Mouse (Mus musculus) liver, embryonic 14.5 days (tissue): ENCODE results near the gene Aven. TPM values are rescaled to one million over a fixed set of nuclear protein-coding genes. Genes with fewer than 3 reads are reported as not detected.

Experiments
- ATAC-seq: fragments of 200-750 bp; cut with Nextera tagmentation; 2 replicates; pipeline ENCODE4 v1.8.0; 2017; ENCODE audit warnings: moderate number of reproducible peaks, mild to moderate bottlenecking, moderate library complexity; ENCODE audit not compliant: insufficient read depth
- DNase-seq, 3 experiments: peaks; one replicate each; pipeline ENCODE4 v3.0.0-alpha.2; 2012 to 2013; ENCODE audit warnings: low read depth in 3 of 3, low spot score in 3 of 3
- H3K27ac ChIP-seq: fragments of 300-500 bp; sonication (generic); 2 replicates; pipeline ENCODE4 v1.5.1; 2014; ENCODE audit warnings: moderate library complexity, mild to moderate bottlenecking, control low read depth, inconsistent platforms
- H3K27me3 ChIP-seq: fragments of 300-500 bp; sonication (generic); 2 replicates; pipeline ENCODE4 v1.6.1; 2014; ENCODE audit warnings: mild to moderate bottlenecking, low read length, moderate library complexity; ENCODE audit not compliant: control insufficient read depth, insufficient read depth
- H3K36me3 ChIP-seq: fragments of 300-500 bp; sonication (generic); replicated peaks from 2 replicates; pipeline ENCODE4 v1.6.1; 2014; ENCODE audit warnings: low read depth; ENCODE audit not compliant: control insufficient read depth, insufficient read depth
- H3K4me1 ChIP-seq, 2 experiments: fragments of 200-500 bp in 1 of 2; fragments of 300-500 bp in 1 of 2; sonication (generic) in 1 of 2; replicated peaks; 2 replicates each; pipeline ENCODE4 v1.6.1; 2012 to 2014; ENCODE audit warnings: antibody characterized with exemption in 1 of 2, inconsistent platforms in 1 of 2, low read length in 1 of 2; ENCODE audit not compliant: control insufficient read depth in 2 of 2, insufficient read depth in 2 of 2
- H3K4me2 ChIP-seq: fragments of 300-500 bp; sonication (generic); 2 replicates; pipeline ENCODE4 v1.6.1; 2014; ENCODE audit warnings: low read depth, mild to moderate bottlenecking, control low read depth, moderate library complexity
- H3K4me3 ChIP-seq, 2 experiments: fragments of 200-500 bp in 1 of 2; fragments of 300-500 bp in 1 of 2; sonication (generic) in 1 of 2; 2 replicates each; pipeline ENCODE4 v1.5.1; 2012 to 2014; ENCODE audit warnings: low read depth in 2 of 2, low read length in 2 of 2, mild to moderate bottlenecking in 2 of 2, control low read depth in 1 of 2, inconsistent platforms in 1 of 2, moderate library complexity in 1 of 2; ENCODE audit not compliant: insufficient read depth in 1 of 2
- H3K9ac ChIP-seq: fragments of 300-500 bp; sonication (generic); replicated peaks from 2 replicates; pipeline ENCODE4 v1.6.1; 2014; ENCODE audit warnings: mild to moderate bottlenecking, control low read depth, moderate library complexity
- H3K9me3 ChIP-seq: fragments of 300-500 bp; sonication (generic); 2 replicates; pipeline ENCODE4 v1.6.1; 2016; ENCODE audit warnings: low read length, mixed read lengths; ENCODE audit not compliant: control insufficient read depth
- CTCF ChIP-seq: IDR thresholded peaks from 2 replicates; pipeline ENCODE4 v1.5.1; 2016; ENCODE audit warnings: antibody characterized with exemption, low read depth, control low read depth
- EP300 ChIP-seq: IDR thresholded peaks from 2 replicates; pipeline ENCODE4 v1.6.1; 2016; ENCODE audit warnings: antibody characterized with exemption, low read depth
- WGBS: fragments of 180-500 bp; shearing (Covaris S2); extraction: QIAGEN DNeasy Blood & Tissue Kit; methylation state at CpG from one replicate; pipeline ENCODE4 v1.1.7; 2014; ENCODE audit not compliant: insufficient replicate concordance; 5-methylcytosine and 5-hydroxymethylcytosine counted together
- polyA plus RNA-seq, 2 experiments: library from polyadenylated mRNA; depleted of rRNA in 1 of 2; stranded (reverse) in 1 of 2; unstranded in 1 of 2; fragments of >200 nt; fragmentation: Nextera tagmentation in 1 of 2; extraction: Ambion mirVana in 1 of 2; gene quantifications; 2 replicates each; pipeline versions ENCODE4 v1.2.1 to v1.2.3; 2012 to 2014

Gene Aven
- polyA plus RNA-seq, 2 experiments, result 5.9 to 8.6 TPM

DNA sequence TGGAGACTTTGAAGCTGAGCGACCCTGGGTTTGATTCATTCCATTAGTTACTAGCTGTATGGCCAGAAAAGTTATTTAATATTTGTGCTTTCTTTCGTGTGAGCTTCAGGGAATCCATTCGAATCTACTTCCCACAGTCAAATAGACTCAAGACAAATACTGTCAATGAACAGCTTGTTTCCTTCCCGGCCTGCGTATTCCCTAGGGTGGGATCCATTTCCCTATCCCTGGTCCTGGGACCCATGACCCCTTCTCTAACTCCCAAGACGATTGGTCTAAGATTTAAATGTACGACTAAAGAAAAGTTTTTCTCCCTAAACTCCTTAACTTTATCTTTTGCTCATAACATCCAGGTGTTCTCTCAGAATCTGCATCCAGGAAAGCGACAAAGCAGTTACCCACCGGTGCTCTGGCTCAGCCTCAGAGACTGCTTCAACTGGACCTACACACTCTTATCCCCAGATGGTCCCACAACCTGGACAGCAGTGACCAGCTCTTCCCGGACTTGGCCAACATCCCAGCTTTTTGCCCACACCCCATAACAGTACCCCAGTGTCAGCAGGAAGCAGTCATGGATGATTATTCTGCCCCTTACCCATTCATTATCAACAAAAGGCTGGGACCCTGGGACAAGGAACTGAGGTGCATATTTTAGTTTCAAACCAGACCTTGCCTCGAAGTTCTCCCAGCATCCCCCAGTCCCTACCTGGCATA lies 2.1 kb upstream of the Aven start:
- TF ChIP-seq EP300 (no peak), CTCF (no peak)
- no peak for ATAC-seq
- Histone ChIP-seq H3K36me3 (no peaks in the 10 kb centered on the region), H3K4me3 (no peak overlapping the region), H3K9ac (no peak overlapping the region), H3K27me3 (no peaks in the 10 kb centered on the region), H3K9me3 (no peaks in the 10 kb centered on the region), H3K4me2 (no peak overlapping the region), H3K4me1 (peaks cover 8 to 14% of the 10 kb centered on the region in 2 experiments; a peak in 3 of 4 replicates), H3K27ac (no peak overlapping the region)
- DNase-seq, result no peak
- WGBS, result 73% methylated on average over 11 of the region's 11 CpGs

GRCm38 (mm10) chr2:112491629-112492028 lies 1.1 kb upstream of the Aven start:
- Histone ChIP-seq H3K9ac (no peak overlapping the region), H3K4me3 (no peak overlapping the region), H3K4me2 (peak overlapping the region; percentile 85), H3K9me3 (no peaks in the 10 kb centered on the region), H3K4me1 (peaks cover 8 to 14% of the 10 kb centered on the region in 2 experiments; a peak in 3 of 4 replicates), H3K27me3 (no peaks in the 10 kb centered on the region), H3K36me3 (no peaks in the 10 kb centered on the region), H3K27ac (no peak overlapping the region)
- no peak for DNase-seq
- TF ChIP-seq EP300 (no peak), CTCF (no peak)
- 56% methylated on average over 5 of the region's 5 CpGs for WGBS
- ATAC-seq, result no peak

- H3K9ac ChIP-seq, result peak overlapping the region; percentile 80
- peak overlapping the region; percentile 54; the same call in 1 of the 2 replicates for H3K27ac ChIP-seq
- H3K4me2 ChIP-seq, result peak overlapping the region; percentile 85
- H3K9me3 ChIP-seq, result no peaks in the 10 kb centered on the region
- 0 out of 2 replicates have a peak, but pooled peaks have one; percentile 12 for ATAC-seq
- no peaks in the 10 kb centered on the region for H3K27me3 ChIP-seq
- no peaks in the 10 kb centered on the region for H3K36me3 ChIP-seq
- peak overlapping the region; percentile 63 to 73 for H3K4me3 ChIP-seq
- peaks cover 8 to 14% of the 10 kb centered on the region in 2 experiments; a peak in 3 of 4 replicates for H3K4me1 ChIP-seq
- TF ChIP-seq CTCF, result no peak
- no peak for TF ChIP-seq EP300
- DNase-seq, result peak in 1 of 3 experiments; percentile 24
- 8% methylated on average over 9 of the region's 9 CpGs for WGBS
Measured at GRCm38 (mm10) chr2:112492431-112492855, 321 bp upstream of the Aven start.

DNA sequence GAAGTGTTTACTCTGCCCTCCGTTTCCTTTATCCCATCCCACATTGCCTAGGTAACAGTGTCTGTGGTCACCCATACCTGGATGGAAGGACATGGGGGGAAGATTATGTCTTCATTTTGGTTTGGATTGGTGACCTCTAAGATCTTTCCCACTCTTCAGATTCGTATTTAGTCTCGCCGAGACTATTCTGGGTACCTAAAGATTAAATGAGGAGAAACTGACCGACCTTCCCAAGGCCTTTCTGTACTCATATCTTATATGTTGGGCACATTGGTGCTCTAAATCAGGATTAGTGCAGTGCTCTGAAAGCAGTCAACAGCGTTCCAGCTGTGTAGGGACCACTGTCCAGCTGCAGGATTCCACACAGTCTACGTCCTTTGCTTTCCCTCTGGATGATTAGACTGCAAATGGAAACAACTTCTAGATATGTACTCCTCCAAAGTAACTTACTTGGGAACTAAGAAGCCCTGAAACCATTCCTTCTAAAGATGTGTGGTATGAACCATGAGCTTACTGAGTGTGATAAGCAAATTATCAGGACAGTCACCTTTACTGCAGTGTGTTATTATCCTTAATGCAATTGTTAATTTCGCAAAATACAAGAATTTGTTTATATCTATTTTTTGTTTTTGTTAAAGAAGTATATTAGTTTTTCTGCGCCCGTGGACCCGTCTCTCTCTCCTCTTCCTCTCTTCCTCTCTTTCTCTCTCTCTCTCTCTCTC lies 936 bp downstream of the Aven start:
- DNase-seq (no peak), ATAC-seq (no peak)
- WGBS, result 25% methylated on average over 11 of the region's 11 CpGs
- peak overlapping the region; percentile 63 to 73 for H3K4me3 ChIP-seq
- H3K4me1 ChIP-seq, result peaks cover 8 to 17% of the 10 kb centered on the region in 2 experiments; a peak in 3 of 4 replicates
- no peaks in the 10 kb centered on the region for H3K36me3 ChIP-seq
- H3K9ac ChIP-seq, result peak overlapping the region; percentile 80
- peak overlapping the region; percentile 85 for H3K4me2 ChIP-seq
- H3K9me3 ChIP-seq, result no peaks in the 10 kb centered on the region
- TF ChIP-seq CTCF (no peak), EP300 (no peak; the same call in 1 of the 2 replicates)
- peak overlapping the region; percentile 43 for H3K27ac ChIP-seq
- no peaks in the 10 kb centered on the region for H3K27me3 ChIP-seq

DNA sequence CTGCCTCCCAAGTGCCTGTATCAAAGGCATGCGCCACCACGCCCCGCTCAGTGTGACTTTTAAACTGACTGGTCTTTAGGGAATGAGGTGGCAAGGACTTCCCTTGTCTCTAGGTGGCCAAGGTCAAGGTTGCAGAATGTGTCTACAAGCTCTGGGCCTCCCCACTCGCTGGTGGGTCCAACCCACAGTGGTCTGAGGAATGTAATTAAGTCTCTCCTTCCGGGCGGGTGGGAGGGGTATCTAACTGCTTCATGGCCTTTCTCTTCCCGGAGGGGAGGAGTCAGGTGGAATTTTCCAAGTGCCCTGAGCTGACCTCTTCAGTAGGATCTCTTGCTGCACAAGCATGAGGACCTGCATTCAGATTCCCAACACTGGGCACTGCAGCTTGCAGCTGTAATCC lies 5.1 kb downstream of the Aven start:
- DNase-seq (no peak), ATAC-seq (no peak)
- Histone ChIP-seq H3K4me2 (no peak overlapping the region), H3K9me3 (no peaks in the 10 kb centered on the region), H3K4me3 (no peak overlapping the region), H3K9ac (no peak overlapping the region), H3K4me1 (peaks cover 5 to 10% of the 10 kb centered on the region in 2 experiments; a peak in 3 of 4 replicates), H3K36me3 (no peaks in the 10 kb centered on the region), H3K27ac (no peak overlapping the region), H3K27me3 (no peaks in the 10 kb centered on the region)
- WGBS, result 82% methylated on average over 7 of the region's 7 CpGs
- TF ChIP-seq CTCF (no peak), EP300 (no peak)
